Mouse (Mus musculus) CH12.LX (cell line): ENCODE data around the gene Ctnna2. TPM values are rescaled to one million over a fixed set of nuclear protein-coding genes. Genes with fewer than 3 reads are reported as not detected.

ENCODE experiments used
- DNase-seq: peaks from one replicate; pipeline ENCODE4 v3.0.0-alpha.2; 2013; ENCODE audit errors: extremely low read depth
- H3K27ac ChIP-seq: 2 replicates; pipeline ENCODE4 v1.5.1; 2012; ENCODE audit warnings: low read depth, mild to moderate bottlenecking, control low read depth, moderate library complexity; ENCODE audit not compliant: insufficient read depth
- H3K27me3 ChIP-seq: replicated peaks from 2 replicates; pipeline ENCODE3; 2012; ENCODE audit warnings: inconsistent platforms
- H3K36me3 ChIP-seq, 2 experiments: replicated peaks in 1 of 2; 2 replicates each; pipeline versions ENCODE3 to v1.6.1; 2012; ENCODE audit warnings: inconsistent platforms in 1 of 2, low read length in 1 of 2, mild to moderate bottlenecking in 1 of 2, mixed read lengths in 1 of 2, moderate library complexity in 1 of 2; ENCODE audit not compliant: control insufficient read depth in 1 of 2, insufficient read depth in 1 of 2
- H3K4me1 ChIP-seq, 2 experiments: 2 replicates each; pipeline ENCODE4 v1.6.1; 2012; ENCODE audit warnings: inconsistent platforms in 1 of 2, moderate library complexity in 1 of 2; ENCODE audit not compliant: insufficient read depth in 2 of 2, control insufficient read depth in 1 of 2
- H3K4me2 ChIP-seq: 2 replicates; pipeline ENCODE4 v1.6.1; 2012; ENCODE audit warnings: low read depth, mild to moderate bottlenecking, control low read depth; ENCODE audit not compliant: poor library complexity, insufficient read depth, severe bottlenecking
- H3K4me3 ChIP-seq, 3 experiments: fragments of 150-350 bp in 1 of 3; sonication (generic) in 1 of 3; replicated peaks in 1 of 3; 2 replicates each; pipeline versions ENCODE3 to v1.5.1; 2011 to 2012; ENCODE audit warnings: low read depth in 2 of 3, low read length in 2 of 3, mild to moderate bottlenecking in 2 of 3, moderate library complexity in 2 of 3, control low read depth in 1 of 3, improper control_type of control experiment in 1 of 3, inconsistent platforms in 1 of 3, mixed read lengths in 1 of 3; ENCODE audit not compliant: poor library complexity in 1 of 3
- H3K79me2 ChIP-seq: replicated peaks from 2 replicates; pipeline ENCODE4 v1.6.1; 2012; ENCODE audit warnings: mild to moderate bottlenecking, moderate library complexity; ENCODE audit not compliant: control insufficient read depth, poor library complexity, insufficient read depth, severe bottlenecking; ENCODE audit errors: extremely low read depth
- H3K9ac ChIP-seq: 2 replicates; pipeline ENCODE4 v1.6.1; 2012; ENCODE audit warnings: low read depth, mild to moderate bottlenecking, control low read depth, moderate library complexity; ENCODE audit not compliant: insufficient read depth
- H3K9me3 ChIP-seq: replicated peaks from 2 replicates; pipeline ENCODE3; 2012; ENCODE audit warnings: low read length, inconsistent platforms, mixed read lengths
- CHD2 ChIP-seq: IDR thresholded peaks from 2 replicates; pipeline ENCODE4 v1.6.1; 2011; ENCODE audit warnings: low read length, improper control_type of control experiment
- CTCF ChIP-seq, 2 experiments: IDR thresholded peaks in 1 of 2; conservative IDR thresholded peaks in 1 of 2; 2 replicates each; pipeline ENCODE4 v1.5.1; 2011 to 2012; ENCODE audit warnings: low read depth in 2 of 2, low read length in 2 of 2, improper control_type of control experiment in 1 of 2, inconsistent platforms in 1 of 2, mild to moderate bottlenecking in 1 of 2, moderate library complexity in 1 of 2
- E2F4 ChIP-seq: IDR thresholded peaks from 2 replicates; pipeline ENCODE4 v1.6.1; 2011; ENCODE audit warnings: low read depth, low read length, improper control_type of control experiment; ENCODE audit not compliant: insufficient replicate concordance
- HCFC1 ChIP-seq: IDR thresholded peaks from 2 replicates; pipeline ENCODE4 v1.6.1; 2012; ENCODE audit warnings: low read depth, mild to moderate bottlenecking, inconsistent platforms, low read length, improper control_type of control experiment
- KAT2A ChIP-seq: IDR thresholded peaks from 2 replicates; pipeline ENCODE4 v1.6.1; 2012; ENCODE audit warnings: low read length, improper control_type of control experiment, inconsistent platforms; ENCODE audit not compliant: insufficient replicate concordance
- MEF2A ChIP-seq: IDR thresholded peaks from 2 replicates; pipeline ENCODE4 v1.6.1; 2014; ENCODE audit warnings: low read depth, mild to moderate bottlenecking, inconsistent platforms, low read length, improper control_type of control experiment, borderline replicate concordance
- MYC ChIP-seq: IDR thresholded peaks from 2 replicates; pipeline ENCODE4 v1.6.1; 2011; ENCODE audit warnings: low read depth, mild to moderate bottlenecking, improper control_type of control experiment, low read length
- NELFE ChIP-seq: IDR thresholded peaks from 2 replicates; pipeline ENCODE4 v1.6.1; 2011; ENCODE audit warnings: low read depth, low read length, improper control_type of control experiment
- POLR2A ChIP-seq: IDR thresholded peaks from 2 replicates; pipeline ENCODE4 v1.6.1; 2011; ENCODE audit warnings: low read depth, mild to moderate bottlenecking, improper control_type of control experiment, low read length
- POLR2AphosphoS2 ChIP-seq: IDR thresholded peaks from 2 replicates; pipeline ENCODE4 v1.6.1; 2011; ENCODE audit warnings: low read depth, low read length, improper control_type of control experiment
- RAD21 ChIP-seq: IDR thresholded peaks from 2 replicates; pipeline ENCODE4 v1.6.1; 2011; ENCODE audit warnings: low read depth, mild to moderate bottlenecking, low read length, improper control_type of control experiment, moderate library complexity
- TBP ChIP-seq: conservative IDR thresholded peaks from 2 replicates; pipeline ENCODE4 v1.6.1; 2011; ENCODE audit warnings: low read depth, low read length, improper control_type of control experiment
- UBTF ChIP-seq: IDR thresholded peaks from 2 replicates; pipeline ENCODE4 v1.6.1; 2012; ENCODE audit warnings: low read depth, mild to moderate bottlenecking, inconsistent platforms, low read length, improper control_type of control experiment, moderate library complexity
- USF1 ChIP-seq: IDR thresholded peaks from 2 replicates; pipeline ENCODE4 v1.6.1; 2014; ENCODE audit warnings: low read depth, mild to moderate bottlenecking, inconsistent platforms, low read length, improper control_type of control experiment
- dilution Hi-C: fragments of 300-500 bp; cut with MboI; formaldehyde crosslinking; loops from 2 replicates; pipeline ENCODE4 v1.14.3; 2020; ENCODE audit warnings: low sequenced_read_pairs; ENCODE audit not compliant: extremely low pct_unique_long_range_greater_than_20kb, extremely low pct_ligation_motif_present
- in situ Hi-C: fragments of 300-500 bp; cut with MboI; formaldehyde crosslinking; loops from 3 replicates; pipeline ENCODE4 v1.14.3; 2019; ENCODE audit warnings: low sequenced_read_pairs, low pct_ligation_motif_present, low pct_unique_long_range_greater_than_20kb, mixed read lengths
- polyA plus RNA-seq: library from polyadenylated mRNA; unstranded; fragments of >175 nt; gene quantifications from 2 replicates; pipeline ENCODE4 v1.2.1, GENCODE M21; 2012; ENCODE audit warnings: low read depth; ENCODE audit not compliant: insufficient read length
- total RNA-seq, 2 experiments: library from RNA; depleted of rRNA; stranded (reverse); fragments of 300-350 nt in 1 of 2; fragments of >200 nt in 1 of 2; gene quantifications; 2 replicates each; pipeline ENCODE4 v1.2.3; 2012 to 2014

Gene Ctnna2
- total and polyA plus RNA-seq, 3 experiments = not detected

DNA sequence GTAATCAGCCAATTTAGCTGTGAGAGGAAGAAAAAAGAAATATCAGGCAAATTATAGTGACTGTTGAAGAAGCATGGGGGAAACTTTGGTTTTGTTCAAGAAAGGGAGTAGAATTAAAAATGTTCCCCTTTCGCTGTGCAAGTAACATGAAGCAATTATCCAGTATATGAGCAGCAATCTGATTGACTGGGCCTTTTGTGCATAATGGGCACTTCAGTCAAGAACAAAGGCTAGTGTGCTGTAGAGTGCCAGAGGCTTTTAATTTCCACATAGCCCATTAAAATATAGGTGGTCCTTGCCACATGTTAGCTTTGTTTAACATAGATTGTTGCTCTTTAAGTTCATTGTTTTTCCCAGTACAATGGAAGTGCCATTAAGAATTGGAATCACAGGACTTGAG, 566.0 kb downstream of the Ctnna2 start:
- no peak for DNase-seq
- in situ Hi-C loops = no loop called here
- no peaks in the 10 kb centered on the region for H3K4me1 ChIP-seq
- no peak overlapping the region for H3K4me3 ChIP-seq
- TF ChIP-seq CHD2 (no peak), HCFC1 (no peak), MYC (no peak), USF1 (no peak), KAT2A (no peak), E2F4 (no peak)
- H3K27me3 ChIP-seq = no peaks in the 10 kb centered on the region
- H3K9ac ChIP-seq = no peak overlapping the region
- no peaks in the 10 kb centered on the region for H3K79me2 ChIP-seq
- no peak overlapping the region for H3K4me2 ChIP-seq
- no peak overlapping the region for H3K27ac ChIP-seq
- dilution Hi-C loops = no loop called here
- H3K36me3 ChIP-seq = no peaks in the 10 kb centered on the region
- peaks cover 39% of the 10 kb centered on the region for H3K9me3 ChIP-seq

DNA sequence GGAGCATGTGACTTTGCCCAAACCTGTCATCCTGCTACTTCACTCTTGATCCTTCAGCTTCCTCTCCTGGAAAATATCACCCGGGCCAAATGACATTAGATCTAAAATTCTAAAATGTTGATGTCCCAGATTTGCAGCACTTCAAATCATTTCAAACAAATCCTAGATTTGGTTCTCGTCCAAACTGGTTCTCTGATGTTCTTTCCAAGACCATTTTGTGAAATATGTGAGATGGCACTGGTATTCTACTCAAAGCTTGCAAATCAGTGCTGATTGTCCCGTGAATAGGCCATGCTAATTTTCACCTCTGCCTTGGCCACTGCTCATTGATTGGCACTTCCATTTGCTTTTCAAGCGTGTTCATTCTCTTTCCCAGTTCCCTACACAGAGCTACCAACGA, 571.0 kb downstream of the Ctnna2 start:
- Histone ChIP-seq H3K9me3 (peaks cover 40% of the 10 kb centered on the region), H3K79me2 (no peaks in the 10 kb centered on the region), H3K4me3 (no peak overlapping the region), H3K4me2 (no peak overlapping the region), H3K27me3 (no peaks in the 10 kb centered on the region), H3K36me3 (no peaks in the 10 kb centered on the region), H3K27ac (no peak overlapping the region), H3K9ac (no peak overlapping the region), H3K4me1 (no peaks in the 10 kb centered on the region)
- dilution Hi-C loops = no loop called here
- TF ChIP-seq TBP (no peak), RAD21 (no peak), CHD2 (no peak), USF1 (no peak)
- in situ Hi-C loops = no loop called here
- no peak for DNase-seq

DNA sequence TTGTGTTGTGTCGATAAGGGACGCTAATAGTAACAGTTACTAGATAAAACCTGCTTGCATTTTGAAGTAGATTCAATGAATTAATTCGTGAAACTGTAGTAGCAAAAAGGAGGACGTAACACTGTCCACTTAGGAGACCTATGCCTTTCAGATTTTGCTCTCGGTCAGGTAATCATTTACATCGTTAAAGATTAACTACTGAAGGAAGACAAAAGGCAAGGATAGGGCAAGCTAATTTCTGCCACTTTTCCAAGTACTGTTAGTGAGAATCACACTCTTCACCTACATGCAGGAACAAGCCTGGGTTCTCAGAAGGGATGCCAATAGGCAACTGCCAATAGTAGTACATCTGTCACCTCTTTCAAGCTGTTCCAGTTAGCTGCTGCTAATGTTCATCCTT, 578.7 kb downstream of the Ctnna2 start:
- H3K4me2 ChIP-seq = no peak overlapping the region
- TF ChIP-seq UBTF (no peak), CTCF (conservative IDR thresholded peaks at IDR 0.05 in 1 of 2, IDR thresholded peaks at IDR 0.05 in 1 of 2; ENCODE audit: low read depth in 2 of 2, low read length in 2 of 2) (no peak), POLR2A (no peak), MEF2A (no peak), POLR2AphosphoS2 (no peak), NELFE (no peak)
- H3K79me2 ChIP-seq = no peaks in the 10 kb centered on the region
- H3K27me3 ChIP-seq = no peaks in the 10 kb centered on the region
- no peak for DNase-seq
- H3K27ac ChIP-seq = no peak overlapping the region
- H3K36me3 ChIP-seq = no peaks in the 10 kb centered on the region
- no peak overlapping the region for H3K9ac ChIP-seq
- no peak overlapping the region for H3K4me3 ChIP-seq
- in situ Hi-C loops = no loop called here
- dilution Hi-C loops = no loop called here
- no peaks in the 10 kb centered on the region for H3K4me1 ChIP-seq
- H3K9me3 ChIP-seq = peaks cover 44% of the 10 kb centered on the region
